Mouse (Mus musculus): ENCODE measurements around the gene Chrna9.

DNA sequence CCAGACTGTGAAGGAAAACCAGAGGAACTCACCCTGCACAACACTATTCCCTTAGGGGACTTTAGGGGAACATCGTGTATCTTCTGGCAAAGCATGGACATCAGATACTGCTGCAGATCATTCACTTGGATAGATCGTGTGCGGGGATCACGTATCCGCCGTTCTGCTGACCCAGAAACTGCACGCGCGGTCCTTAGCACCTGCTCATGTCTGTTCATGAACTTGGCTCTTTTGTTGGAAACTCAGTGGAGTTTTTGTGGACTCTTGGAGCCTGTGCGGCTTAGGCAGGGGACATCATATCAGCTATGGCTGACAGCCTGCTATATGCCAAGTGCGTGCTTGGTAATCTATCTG is 25.9 kb downstream of the Chrna9 start:
- TF ChIP-seq CTCF (IDR thresholded peaks at IDR 0.05; ENCODE audit: low read depth) (no peak), EP300 (IDR thresholded peaks at IDR 0.05; ENCODE audit: low read depth) (no peak)
